Mouse (Mus musculus) CH12.LX (cell line): Measurements from ENCODE around the gene Gm47955. TPM values are rescaled to one million over a fixed set of nuclear protein-coding genes. Genes with fewer than 3 reads are reported as not detected.
A peak's percentile ranks its signal among the peaks of the same experiment; 100 is the strongest.

ENCODE experiments used
- DNase-seq: peaks from one replicate; pipeline ENCODE4 v3.0.0-alpha.2; 2013; ENCODE audit errors: extremely low read depth
- H3K27ac ChIP-seq: 2 replicates; pipeline ENCODE4 v1.5.1; 2012; ENCODE audit warnings: low read depth, mild to moderate bottlenecking, control low read depth, moderate library complexity; ENCODE audit not compliant: insufficient read depth
- H3K27me3 ChIP-seq: replicated peaks from 2 replicates; pipeline ENCODE3; 2012; ENCODE audit warnings: inconsistent platforms
- H3K36me3 ChIP-seq, 2 experiments: replicated peaks in 1 of 2; 2 replicates each; pipeline versions ENCODE3 to v1.6.1; 2012; ENCODE audit warnings: inconsistent platforms in 1 of 2, low read length in 1 of 2, mild to moderate bottlenecking in 1 of 2, mixed read lengths in 1 of 2, moderate library complexity in 1 of 2; ENCODE audit not compliant: control insufficient read depth in 1 of 2, insufficient read depth in 1 of 2
- H3K4me1 ChIP-seq, 2 experiments: 2 replicates each; pipeline ENCODE4 v1.6.1; 2012; ENCODE audit warnings: inconsistent platforms in 1 of 2, moderate library complexity in 1 of 2; ENCODE audit not compliant: insufficient read depth in 2 of 2, control insufficient read depth in 1 of 2
- H3K4me2 ChIP-seq: 2 replicates; pipeline ENCODE4 v1.6.1; 2012; ENCODE audit warnings: low read depth, mild to moderate bottlenecking, control low read depth; ENCODE audit not compliant: poor library complexity, insufficient read depth, severe bottlenecking
- H3K4me3 ChIP-seq, 3 experiments: fragments of 150-350 bp in 1 of 3; sonication (generic) in 1 of 3; replicated peaks in 1 of 3; 2 replicates each; pipeline versions ENCODE3 to v1.5.1; 2011 to 2012; ENCODE audit warnings: low read depth in 2 of 3, low read length in 2 of 3, mild to moderate bottlenecking in 2 of 3, moderate library complexity in 2 of 3, control low read depth in 1 of 3, improper control_type of control experiment in 1 of 3, inconsistent platforms in 1 of 3, mixed read lengths in 1 of 3; ENCODE audit not compliant: poor library complexity in 1 of 3
- H3K79me2 ChIP-seq: replicated peaks from 2 replicates; pipeline ENCODE4 v1.6.1; 2012; ENCODE audit warnings: mild to moderate bottlenecking, moderate library complexity; ENCODE audit not compliant: control insufficient read depth, poor library complexity, insufficient read depth, severe bottlenecking; ENCODE audit errors: extremely low read depth
- H3K9ac ChIP-seq: 2 replicates; pipeline ENCODE4 v1.6.1; 2012; ENCODE audit warnings: low read depth, mild to moderate bottlenecking, control low read depth, moderate library complexity; ENCODE audit not compliant: insufficient read depth
- H3K9me3 ChIP-seq: replicated peaks from 2 replicates; pipeline ENCODE3; 2012; ENCODE audit warnings: low read length, inconsistent platforms, mixed read lengths
- BHLHE40 ChIP-seq: IDR thresholded peaks from 2 replicates; pipeline ENCODE4 v1.6.1; 2011; ENCODE audit warnings: mild to moderate bottlenecking, low read depth, low read length, improper control_type of control experiment
- CHD1 ChIP-seq: IDR thresholded peaks from 2 replicates; pipeline ENCODE4 v1.6.1; 2012; ENCODE audit warnings: low read depth, low read length, improper control_type of control experiment, inconsistent platforms
- CHD2 ChIP-seq: IDR thresholded peaks from 2 replicates; pipeline ENCODE4 v1.6.1; 2011; ENCODE audit warnings: low read length, improper control_type of control experiment
- CTCF ChIP-seq, 2 experiments: IDR thresholded peaks in 1 of 2; conservative IDR thresholded peaks in 1 of 2; 2 replicates each; pipeline ENCODE4 v1.5.1; 2011 to 2012; ENCODE audit warnings: low read depth in 2 of 2, low read length in 2 of 2, improper control_type of control experiment in 1 of 2, inconsistent platforms in 1 of 2, mild to moderate bottlenecking in 1 of 2, moderate library complexity in 1 of 2
- E2F4 ChIP-seq: IDR thresholded peaks from 2 replicates; pipeline ENCODE4 v1.6.1; 2011; ENCODE audit warnings: low read depth, low read length, improper control_type of control experiment; ENCODE audit not compliant: insufficient replicate concordance
- GABPA ChIP-seq: IDR thresholded peaks from 2 replicates; pipeline ENCODE4 v1.6.1; 2012; ENCODE audit warnings: low read depth, low read length, improper control_type of control experiment, inconsistent platforms; ENCODE audit not compliant: insufficient replicate concordance
- IRF4 ChIP-seq: IDR thresholded peaks from 2 replicates; pipeline ENCODE4 v1.6.1; 2014; ENCODE audit warnings: low read depth, mild to moderate bottlenecking, inconsistent platforms, low read length, improper control_type of control experiment
- JUN ChIP-seq: IDR thresholded peaks from 2 replicates; pipeline ENCODE4 v1.6.1; 2011; ENCODE audit warnings: low read depth, mild to moderate bottlenecking, low read length, improper control_type of control experiment, moderate library complexity; ENCODE audit not compliant: insufficient read depth
- JUND ChIP-seq: conservative IDR thresholded peaks from 2 replicates; pipeline ENCODE4 v1.6.1; 2011; ENCODE audit warnings: low read depth, low read length, improper control_type of control experiment
- KAT2A ChIP-seq: IDR thresholded peaks from 2 replicates; pipeline ENCODE4 v1.6.1; 2012; ENCODE audit warnings: low read length, improper control_type of control experiment, inconsistent platforms; ENCODE audit not compliant: insufficient replicate concordance
- MAX ChIP-seq: IDR thresholded peaks from 2 replicates; pipeline ENCODE4 v1.6.1; 2011; ENCODE audit warnings: low read length, improper control_type of control experiment
- MAZ ChIP-seq: IDR thresholded peaks from 2 replicates; pipeline ENCODE4 v1.6.1; 2012; ENCODE audit warnings: low read depth, mild to moderate bottlenecking, inconsistent platforms, low read length, improper control_type of control experiment, moderate library complexity
- MXI1 ChIP-seq: IDR thresholded peaks from 2 replicates; pipeline ENCODE4 v1.6.1; 2011; ENCODE audit warnings: mild to moderate bottlenecking, low read depth, low read length, improper control_type of control experiment
- MYC ChIP-seq: IDR thresholded peaks from 2 replicates; pipeline ENCODE4 v1.6.1; 2011; ENCODE audit warnings: low read depth, mild to moderate bottlenecking, improper control_type of control experiment, low read length
- PAX5 ChIP-seq: IDR thresholded peaks from 2 replicates; pipeline ENCODE4 v1.6.1; 2012; ENCODE audit warnings: low read length, inconsistent platforms, mixed read lengths
- POLR2AphosphoS2 ChIP-seq: IDR thresholded peaks from 2 replicates; pipeline ENCODE4 v1.6.1; 2011; ENCODE audit warnings: low read depth, low read length, improper control_type of control experiment
- SIN3A ChIP-seq: IDR thresholded peaks from 2 replicates; pipeline ENCODE4 v1.6.1; 2012; ENCODE audit warnings: low read length, improper control_type of control experiment, inconsistent platforms
- SMC3 ChIP-seq: IDR thresholded peaks from 2 replicates; pipeline ENCODE4 v1.6.1; 2011; ENCODE audit warnings: low read depth, low read length, improper control_type of control experiment
- TCF12 ChIP-seq: IDR thresholded peaks from 2 replicates; pipeline ENCODE4 v1.6.1; 2014; ENCODE audit warnings: low read depth, mild to moderate bottlenecking, inconsistent platforms, low read length, improper control_type of control experiment
- UBTF ChIP-seq: IDR thresholded peaks from 2 replicates; pipeline ENCODE4 v1.6.1; 2012; ENCODE audit warnings: low read depth, mild to moderate bottlenecking, inconsistent platforms, low read length, improper control_type of control experiment, moderate library complexity
- USF1 ChIP-seq: IDR thresholded peaks from 2 replicates; pipeline ENCODE4 v1.6.1; 2014; ENCODE audit warnings: low read depth, mild to moderate bottlenecking, inconsistent platforms, low read length, improper control_type of control experiment
- USF2 ChIP-seq: conservative IDR thresholded peaks from 2 replicates; pipeline ENCODE4 v1.6.1; 2011; ENCODE audit warnings: low read depth, low read length, improper control_type of control experiment
- ZC3H11A ChIP-seq: IDR thresholded peaks from 2 replicates; pipeline ENCODE4 v1.6.1; 2012; ENCODE audit warnings: low read depth, mild to moderate bottlenecking, inconsistent platforms, low read length, improper control_type of control experiment
- ZNF384 ChIP-seq: IDR thresholded peaks from 2 replicates; pipeline ENCODE4 v1.6.1; 2012; ENCODE audit warnings: low read depth, low read length, improper control_type of control experiment, inconsistent platforms
- dilution Hi-C: fragments of 300-500 bp; cut with MboI; formaldehyde crosslinking; loops from 2 replicates; pipeline ENCODE4 v1.14.3; 2020; ENCODE audit warnings: low sequenced_read_pairs; ENCODE audit not compliant: extremely low pct_unique_long_range_greater_than_20kb, extremely low pct_ligation_motif_present
- in situ Hi-C: fragments of 300-500 bp; cut with MboI; formaldehyde crosslinking; loops from 3 replicates; pipeline ENCODE4 v1.14.3; 2019; ENCODE audit warnings: low sequenced_read_pairs, low pct_ligation_motif_present, low pct_unique_long_range_greater_than_20kb, mixed read lengths
- polyA plus RNA-seq: library from polyadenylated mRNA; unstranded; fragments of >175 nt; gene quantifications from 2 replicates; pipeline ENCODE4 v1.2.1, GENCODE M21; 2012; ENCODE audit warnings: low read depth; ENCODE audit not compliant: insufficient read length
- total RNA-seq, 2 experiments: library from RNA; depleted of rRNA; stranded (reverse); fragments of 300-350 nt in 1 of 2; fragments of >200 nt in 1 of 2; gene quantifications; 2 replicates each; pipeline ENCODE4 v1.2.3; 2012 to 2014

The Gm47955 gene
- total and polyA plus RNA-seq, 3 experiments: not detected

DNA sequence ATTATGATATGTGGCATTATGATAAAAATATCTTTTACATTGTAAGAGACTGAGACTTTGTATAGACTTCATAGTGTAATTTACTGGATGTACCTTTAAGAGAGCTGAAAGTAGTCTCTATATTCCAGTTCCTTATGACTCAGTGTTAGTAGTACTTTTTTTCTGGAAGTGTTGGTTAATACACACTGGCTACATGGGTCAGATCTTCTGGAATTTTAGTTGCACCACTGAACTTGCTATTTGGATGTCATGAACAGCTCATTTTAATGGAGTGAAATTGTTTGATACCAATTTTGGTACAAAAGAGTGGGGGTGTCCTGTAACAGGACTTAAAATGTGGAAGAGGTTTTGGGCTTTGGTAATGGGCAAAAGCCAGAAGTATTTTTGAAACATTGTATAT, 17.8 kb downstream of the Gm47955 start:
- TF ChIP-seq ZC3H11A (no peak), ZNF384 (no peak), KAT2A (no peak), JUN (no peak), USF1 (no peak), CHD2 (no peak), JUND (no peak)
- Histone ChIP-seq H3K4me2 (no peak overlapping the region), H3K9ac (no peak overlapping the region), H3K4me3 (no peak overlapping the region), H3K4me1 (peaks cover 3 to 7% of the 10 kb centered on the region in 2 experiments; a peak in 2 of 4 replicates), H3K79me2 (no peaks in the 10 kb centered on the region), H3K9me3 (no peaks in the 10 kb centered on the region), H3K36me3 (no peaks in the 10 kb centered on the region), H3K27ac (no peak overlapping the region), H3K27me3 (no peaks in the 10 kb centered on the region)
- no peak for DNase-seq
- in situ Hi-C loops: no loop called here
- dilution Hi-C loops: no loop called here

DNA sequence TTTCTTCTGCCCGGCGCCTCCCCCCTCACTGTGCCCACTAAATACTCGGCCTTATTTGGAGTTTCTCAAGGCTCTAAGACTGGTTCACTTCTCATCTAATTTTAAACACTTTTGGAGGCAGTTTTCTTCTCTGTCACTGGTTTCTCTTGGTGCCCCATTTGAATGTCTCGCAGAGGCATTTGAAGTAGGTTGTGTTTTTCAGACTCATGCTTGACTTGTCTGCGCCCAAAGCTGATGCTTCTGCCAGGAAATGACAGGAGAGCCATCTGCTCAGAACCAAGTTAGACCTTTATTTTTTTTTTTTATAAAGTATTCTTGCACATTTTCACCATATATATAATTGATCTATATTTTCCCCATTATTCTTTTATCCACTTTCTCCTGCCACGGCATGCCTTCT, 26.7 kb downstream of the Gm47955 start:
- dilution Hi-C loops: no loop called here
- Histone ChIP-seq H3K4me1 (peaks cover 0 to 11% of the 10 kb centered on the region in 2 experiments; a peak in 1 of 4 replicates), H3K9me3 (peaks cover 7% of the 10 kb centered on the region), H3K79me2 (no peaks in the 10 kb centered on the region), H3K36me3 (no peaks in the 10 kb centered on the region), H3K4me3 (no peak overlapping the region), H3K27me3 (no peaks in the 10 kb centered on the region), H3K27ac (no peak overlapping the region), H3K9ac (no peak overlapping the region), H3K4me2 (no peak overlapping the region)
- TF ChIP-seq CTCF (conservative IDR thresholded peaks at IDR 0.05 in 1 of 2, IDR thresholded peaks at IDR 0.05 in 1 of 2; ENCODE audit: low read depth in 2 of 2, low read length in 2 of 2): no peak
- no peak for TF ChIP-seq UBTF
- TF ChIP-seq IRF4: no peak
- TF ChIP-seq SIN3A: no peak
- TF ChIP-seq GABPA: no peak
- no peak for TF ChIP-seq ZNF384
- DNase-seq: no peak
- in situ Hi-C loops: loop anchor here (5.0 kb wide), 1 partner anchor 184 kb away; no protein-coding TSS in a partner anchor

GRCm38 (mm10) chr1:82987530-82988198, 27.6 kb downstream of the Gm47955 start:
- in situ Hi-C loops: loop anchor here (5.0 kb wide), 1 partner anchor 185 kb away; no protein-coding TSS in a partner anchor
- no peaks in the 10 kb centered on the region for H3K36me3 ChIP-seq
- no peak overlapping the region for H3K9ac ChIP-seq
- DNase-seq: peak; percentile 80
- H3K27ac ChIP-seq: no peak overlapping the region
- no peak overlapping the region for H3K4me3 ChIP-seq
- H3K27me3 ChIP-seq: no peaks in the 10 kb centered on the region
- H3K4me2 ChIP-seq: no peak overlapping the region
- H3K79me2 ChIP-seq: no peaks in the 10 kb centered on the region
- peaks cover 0 to 11% of the 10 kb centered on the region in 2 experiments; a peak in 1 of 4 replicates for H3K4me1 ChIP-seq
- dilution Hi-C loops: no loop called here
- H3K9me3 ChIP-seq: peaks cover 7% of the 10 kb centered on the region
- TF ChIP-seq ZC3H11A (peak; percentile 79), MAX (no peak), CTCF (conservative IDR thresholded peaks at IDR 0.05 in 1 of 2, IDR thresholded peaks at IDR 0.05 in 1 of 2; ENCODE audit: low read depth in 2 of 2, low read length in 2 of 2) (peak; percentile 70 to 87), USF1 (no peak), MYC (peak; percentile 84), MAZ (no peak), TCF12 (no peak), KAT2A (no peak), SMC3 (peak; percentile 91), POLR2AphosphoS2 (no peak), MXI1 (no peak), JUND (no peak; the same call in 1 of the 2 replicates), USF2 (no peak), PAX5 (no peak), JUN (no peak), E2F4 (no peak), CHD2 (no peak), CHD1 (no peak), BHLHE40 (no peak)
